Mouse (Mus musculus) mouse embryonic stem cell (cell line): ENCODE measurements around the gene Mlf1.

ENCODE experiments used
- in situ Hi-C, 2 experiments: fragments of 300-500 bp; cut with MboI; formaldehyde crosslinking; loops; 1 replicate in 1 of 2; 3 replicates in 1 of 2; pipeline ENCODE4 v1.14.3; 2019 to 2020; ENCODE audit warnings: low sequenced_read_pairs in 2 of 2, low pct_unique_long_range_greater_than_20kb in 1 of 2, mixed read lengths in 1 of 2; ENCODE audit not compliant: unreplicated experiment in 1 of 2

Mlf1 gene

DNA sequence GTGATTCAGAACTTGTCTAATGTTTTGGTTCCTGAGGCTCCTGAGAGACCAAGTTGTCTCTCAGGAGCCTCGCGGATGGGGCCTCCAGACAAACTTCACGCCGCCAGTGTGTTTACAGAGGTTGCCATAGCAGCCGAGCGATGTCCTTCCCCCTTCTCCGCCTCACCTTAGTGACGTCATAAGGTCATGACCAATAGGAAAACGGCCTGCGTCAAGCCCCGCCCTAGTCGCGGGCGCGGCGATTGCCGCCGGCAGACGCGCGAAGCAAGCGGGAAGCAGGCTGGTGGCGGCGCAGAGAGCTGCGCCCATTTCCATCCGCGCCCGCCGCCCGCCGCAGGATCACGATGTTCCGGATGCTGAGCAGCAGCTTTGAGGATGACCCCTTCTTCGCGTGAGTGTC lies at the start of gene Mlf1:
TSS of gene Mlf1 (plus strand) at position 226 of the 400 bp plus-strand sequence.
- in situ Hi-C loops, result no loop called here

DNA sequence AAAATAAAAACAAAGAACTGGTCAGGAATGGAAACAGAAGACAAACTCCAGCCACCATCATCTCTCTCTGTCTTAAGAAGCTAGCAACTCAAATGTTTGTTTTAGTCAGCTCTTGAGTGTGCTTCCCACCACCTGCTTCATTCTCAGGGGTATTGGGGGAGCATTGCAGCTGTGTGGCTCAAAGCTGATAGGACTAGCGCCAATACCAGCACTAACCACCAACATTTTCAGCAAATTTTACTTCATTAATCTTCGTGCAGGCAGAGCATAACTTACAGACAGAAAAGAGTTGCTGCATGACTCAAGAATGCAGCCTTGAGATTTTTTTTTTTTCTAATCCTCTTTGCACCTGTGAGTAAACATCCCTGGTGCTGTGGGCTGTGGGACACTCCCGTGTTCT lies 34.3 kb upstream of the Mlf1 start:
- in situ Hi-C loops, result no loop called here

DNA sequence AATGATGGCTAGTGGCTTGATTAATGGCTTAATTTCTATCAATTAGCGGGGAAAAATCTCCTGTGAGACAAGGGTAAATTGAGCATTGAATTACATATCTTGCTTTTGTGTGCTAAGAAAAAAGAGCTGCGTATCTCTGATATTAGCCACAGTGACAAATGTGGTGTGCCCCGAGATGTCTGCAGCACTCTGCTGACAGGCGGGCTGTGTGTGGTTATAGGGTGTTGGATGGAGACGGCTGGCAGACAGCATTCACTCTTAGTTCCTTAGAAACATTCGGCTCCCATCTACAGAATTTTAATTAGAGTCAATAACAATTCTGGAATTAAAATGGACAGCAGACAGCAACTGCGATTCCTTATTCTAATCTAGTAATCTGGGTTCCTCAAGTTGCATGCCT lies 33.0 kb upstream of the Mlf1 start:
- in situ Hi-C loops, result loop anchor here in 1 of 2 experiments (10.0 kb wide), 2 partner anchors 196 to 224 kb away; no protein-coding TSS in a partner anchor

DNA sequence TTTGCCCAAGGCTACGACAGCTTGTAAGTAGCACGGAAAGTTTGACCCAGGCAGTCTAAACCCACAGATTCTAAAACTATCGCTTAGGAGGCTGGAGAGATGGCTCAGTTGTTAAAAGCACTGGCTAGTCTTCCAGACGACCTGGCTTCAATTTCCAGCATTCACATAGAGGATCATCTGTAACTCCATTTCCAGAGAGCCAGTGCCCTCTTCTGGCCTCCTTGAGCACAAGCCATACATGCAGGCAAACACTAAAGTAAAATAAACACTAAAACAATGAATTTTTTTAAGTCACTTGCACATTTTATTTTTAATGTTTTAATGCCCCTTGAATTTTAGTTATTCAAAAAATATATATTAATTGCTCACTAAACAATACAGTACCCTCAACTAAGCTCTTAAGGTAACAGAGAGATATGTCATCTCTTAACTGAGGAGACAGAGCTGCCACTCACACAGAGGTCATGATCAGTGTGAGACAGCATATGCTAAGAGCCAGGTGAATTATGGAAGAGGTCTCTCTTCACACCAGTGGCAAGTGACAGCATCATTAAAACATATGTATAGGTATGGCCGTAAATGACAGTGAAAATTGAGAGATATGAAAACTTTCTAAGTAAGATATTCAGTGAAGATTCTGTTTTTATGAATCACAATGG lies 30.8 kb upstream of the Mlf1 start:
- in situ Hi-C loops, result loop anchor here in 1 of 2 experiments (10.0 kb wide), 2 partner anchors 198 to 222 kb away; no protein-coding TSS in a partner anchor

DNA sequence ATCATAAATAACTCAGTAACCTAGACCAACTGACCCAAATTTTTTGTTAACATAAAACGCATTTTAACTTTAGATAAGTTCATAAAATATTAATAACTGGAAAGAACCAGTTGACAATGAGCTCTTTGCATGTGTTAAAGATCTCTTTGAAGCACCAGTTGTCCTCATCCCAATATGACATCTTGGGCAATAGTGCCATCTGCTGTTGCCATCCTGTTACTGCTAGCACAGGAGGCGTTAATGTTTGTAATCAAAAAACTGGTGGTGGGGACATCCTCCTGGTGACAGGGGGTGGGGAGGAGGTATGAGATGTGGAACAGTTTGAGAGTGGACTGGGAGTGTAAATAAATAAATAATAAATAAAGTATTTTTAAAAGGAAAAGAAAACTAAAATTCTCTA lies 29.3 kb upstream of the Mlf1 start:
- in situ Hi-C loops, result loop anchor here in 1 of 2 experiments (10.0 kb wide), 2 partner anchors 200 to 220 kb away; no protein-coding TSS in a partner anchor

DNA sequence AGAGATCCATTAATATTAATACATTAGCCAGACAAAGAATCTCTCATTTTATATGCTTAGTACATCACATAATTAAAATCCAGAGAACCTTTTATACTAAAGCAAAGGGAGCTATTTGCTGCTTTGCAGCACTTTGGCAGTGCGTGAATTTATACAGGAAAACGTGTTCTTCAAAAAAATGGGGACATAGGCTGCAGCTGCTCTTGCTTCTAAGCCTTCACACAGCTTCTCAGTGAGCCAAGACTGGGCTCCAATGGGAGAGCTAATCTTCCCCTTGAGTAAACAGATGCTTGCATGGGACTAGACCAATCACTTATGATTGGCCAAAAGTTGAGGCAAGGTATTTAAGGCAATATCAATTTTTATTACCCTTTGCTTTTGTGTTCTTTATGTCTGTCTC lies 27.2 kb upstream of the Mlf1 start:
- in situ Hi-C loops, result loop anchor here in 1 of 2 experiments (10.0 kb wide), 2 partner anchors 202 to 218 kb away; no protein-coding TSS in a partner anchor

DNA sequence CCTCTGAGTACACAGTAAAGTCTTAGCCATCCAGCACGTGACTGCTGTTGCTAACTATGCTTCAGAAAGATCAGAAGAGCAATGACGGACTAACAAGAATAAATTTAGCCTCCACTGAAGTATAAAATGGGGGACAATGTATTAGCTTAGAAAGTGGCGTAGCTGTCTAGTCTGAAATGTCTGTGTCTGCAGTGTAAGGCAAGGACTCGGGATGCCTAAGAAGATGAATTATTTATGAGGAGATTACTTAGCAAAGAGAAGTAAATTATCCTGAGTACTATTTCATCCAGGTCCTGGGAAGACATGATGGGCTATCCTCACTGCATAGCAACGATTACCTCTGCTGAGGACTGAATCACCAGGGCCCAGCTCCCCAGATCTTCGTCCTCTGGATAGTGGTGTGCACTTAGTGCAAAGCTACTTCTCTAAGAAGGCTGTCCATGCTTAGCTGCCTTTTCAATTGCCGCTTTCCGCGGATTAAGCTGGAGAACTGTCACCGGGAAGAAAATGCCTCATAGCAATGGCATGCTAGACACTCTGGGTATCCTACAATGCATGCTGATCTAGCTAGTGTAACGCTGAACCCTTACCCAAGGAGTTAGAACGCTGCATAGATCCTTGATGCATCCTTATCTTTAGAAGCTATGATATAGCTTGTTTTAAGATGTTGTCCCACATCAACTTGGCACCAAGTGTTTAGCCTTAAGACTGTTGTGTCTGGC lies 22.3 kb upstream of the Mlf1 start:
- in situ Hi-C loops, result no loop called here

DNA sequence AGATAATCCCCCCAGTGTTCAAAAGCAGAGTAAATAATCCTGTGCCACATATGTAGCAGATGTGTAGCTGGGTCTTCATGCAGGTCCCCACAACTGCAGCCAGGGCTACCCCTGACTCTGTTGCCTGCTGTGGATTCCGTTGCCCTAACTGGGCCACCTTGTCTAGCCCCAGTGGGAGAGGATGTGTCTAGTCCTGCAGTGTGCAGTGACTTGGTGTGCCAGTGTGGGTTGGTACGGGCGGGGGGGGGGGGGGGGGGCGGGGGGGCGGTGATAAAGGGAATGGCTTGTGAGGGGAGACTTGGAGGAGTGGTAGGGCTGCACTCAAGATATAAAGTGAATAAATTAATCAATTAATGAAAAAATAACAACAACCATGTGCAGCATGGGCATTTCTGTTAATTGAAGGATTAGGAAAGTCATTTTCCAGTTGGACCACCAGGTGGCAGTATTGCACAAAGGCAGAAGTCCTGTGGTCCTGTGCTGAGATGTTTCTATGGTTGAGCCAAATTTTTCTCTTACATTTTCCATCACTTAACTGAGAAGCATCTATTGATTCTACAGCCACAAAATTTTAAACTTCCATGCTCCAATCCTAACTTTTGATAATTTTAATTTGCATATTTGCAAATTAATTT lies 21.7 kb upstream of the Mlf1 start:
- in situ Hi-C loops, result no loop called here

DNA sequence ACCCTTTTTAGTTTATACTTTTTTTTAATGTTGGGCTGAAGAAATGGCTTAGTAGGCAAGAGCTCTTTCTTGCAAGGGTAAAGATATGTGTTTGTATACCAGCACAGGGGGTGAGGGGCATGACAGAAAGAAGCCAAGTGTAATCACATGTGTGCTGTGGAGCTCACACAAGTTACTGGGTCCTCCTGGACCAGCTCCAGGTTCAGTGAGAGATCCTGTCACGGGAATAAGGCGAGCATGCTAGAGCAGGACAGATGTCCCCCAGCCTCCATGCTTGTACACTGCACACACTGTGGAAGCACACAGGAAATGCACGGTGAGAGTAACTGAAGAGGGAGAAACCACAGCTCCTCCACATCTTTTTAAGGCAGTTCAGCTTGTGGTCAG lies 21.1 kb upstream of the Mlf1 start:
- in situ Hi-C loops, result no loop called here

DNA sequence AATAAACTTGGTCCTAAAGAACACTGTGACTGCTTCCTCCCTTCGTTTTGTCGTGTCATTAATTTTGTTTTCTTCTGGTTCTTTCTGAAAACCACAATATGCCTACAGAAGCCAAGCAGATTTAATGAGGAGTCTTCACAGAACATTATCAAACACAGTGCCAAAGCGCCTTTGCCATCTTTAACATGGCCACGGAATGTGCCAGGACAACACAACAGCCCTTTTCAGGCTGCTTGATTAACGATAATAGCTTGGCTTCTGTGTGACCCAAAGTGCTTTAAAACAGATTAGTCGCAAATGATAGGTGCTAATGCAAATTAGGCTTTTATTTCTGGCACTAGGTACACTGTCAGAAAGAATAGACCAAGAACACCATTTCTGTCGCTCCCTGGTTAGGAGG lies 15.5 kb upstream of the Mlf1 start:
- in situ Hi-C loops, result no loop called here

DNA sequence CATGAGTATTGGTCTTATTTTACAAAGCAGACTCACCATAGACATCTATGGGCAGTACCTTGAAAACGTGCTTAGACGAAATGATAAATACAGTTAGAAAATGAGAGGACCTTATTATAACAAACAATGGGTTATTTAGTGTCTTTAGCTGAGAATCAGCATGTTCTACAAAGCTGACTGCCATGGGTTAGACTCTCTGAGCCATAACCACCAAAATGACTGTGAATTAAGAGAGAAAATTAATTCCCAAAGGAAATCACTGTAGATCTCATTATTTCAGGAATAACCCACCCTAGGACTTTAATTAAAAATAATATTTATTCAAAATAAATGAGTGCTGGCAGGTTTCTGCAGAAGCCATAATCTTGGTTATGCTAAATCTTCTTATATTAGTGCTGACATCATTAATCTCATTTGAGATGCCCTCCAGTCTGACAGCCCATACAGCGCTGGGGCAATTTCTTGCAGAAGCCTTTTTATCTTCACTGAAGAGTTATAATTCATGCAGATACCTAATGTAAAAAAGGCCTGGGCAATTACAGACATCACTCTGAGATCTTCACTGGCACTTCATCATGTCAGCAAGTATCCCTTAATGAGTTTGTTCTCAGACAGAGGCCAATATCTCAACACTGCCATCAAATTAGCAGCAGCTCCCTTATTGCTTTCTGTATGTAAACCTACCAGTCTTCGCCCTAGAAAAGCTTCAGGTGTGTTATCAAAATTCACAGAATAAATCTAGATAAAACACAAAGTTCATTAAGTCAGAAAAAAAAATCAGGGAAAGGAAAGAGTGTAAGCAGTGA lies 7.6 kb upstream of the Mlf1 start:
- in situ Hi-C loops, result no loop called here

DNA sequence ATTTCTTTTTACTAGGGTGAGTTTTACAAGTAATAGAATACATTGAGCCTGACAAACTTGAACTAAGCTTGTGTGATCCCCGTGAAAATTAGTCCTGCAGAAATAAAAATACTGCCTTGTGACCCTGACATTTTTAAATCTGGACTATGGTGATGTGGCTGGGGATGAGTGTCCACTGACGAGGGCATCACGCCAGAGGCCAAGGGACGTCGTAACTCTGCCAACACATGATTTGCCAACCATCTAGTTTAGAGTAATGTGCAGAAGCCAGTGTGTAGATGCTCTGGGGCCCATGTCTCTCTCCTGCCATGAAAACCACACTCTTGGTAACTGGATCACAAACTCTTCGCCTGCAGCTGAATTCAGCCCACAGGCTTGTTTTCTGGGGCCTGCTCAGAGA lies 6.4 kb upstream of the Mlf1 start:
- in situ Hi-C loops, result no loop called here

DNA sequence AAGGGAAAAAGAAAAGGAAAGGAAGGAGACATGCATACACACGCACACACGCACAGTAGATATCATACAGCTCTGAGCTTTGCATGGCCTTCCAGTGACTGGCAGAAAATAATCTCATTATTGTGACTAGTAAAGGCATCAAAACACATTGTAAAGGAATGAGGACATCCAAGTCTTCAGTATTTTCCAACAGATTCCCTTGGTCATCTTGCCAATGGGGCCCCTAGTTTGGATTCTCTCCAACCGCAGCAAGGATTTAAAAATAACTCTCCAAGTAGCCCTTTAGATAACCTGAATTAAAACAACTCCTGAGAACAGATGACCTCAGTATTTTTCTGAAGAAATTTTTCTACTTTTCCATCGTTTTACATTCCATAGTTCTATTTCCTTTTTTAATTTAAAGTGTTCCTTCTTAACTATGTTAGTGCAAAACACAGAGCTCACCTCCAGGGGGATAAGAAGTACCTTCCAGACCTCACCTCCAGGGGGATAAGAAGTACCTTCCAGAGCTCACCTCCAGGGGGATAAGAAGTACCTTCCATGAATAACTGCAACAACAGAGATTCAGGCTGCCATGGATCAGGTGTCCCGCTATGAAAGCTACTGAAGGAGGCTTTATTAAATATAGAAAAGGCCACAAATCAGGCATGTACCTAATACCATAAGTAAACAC lies 4.4 kb upstream of the Mlf1 start:
- in situ Hi-C loops, result no loop called here

DNA sequence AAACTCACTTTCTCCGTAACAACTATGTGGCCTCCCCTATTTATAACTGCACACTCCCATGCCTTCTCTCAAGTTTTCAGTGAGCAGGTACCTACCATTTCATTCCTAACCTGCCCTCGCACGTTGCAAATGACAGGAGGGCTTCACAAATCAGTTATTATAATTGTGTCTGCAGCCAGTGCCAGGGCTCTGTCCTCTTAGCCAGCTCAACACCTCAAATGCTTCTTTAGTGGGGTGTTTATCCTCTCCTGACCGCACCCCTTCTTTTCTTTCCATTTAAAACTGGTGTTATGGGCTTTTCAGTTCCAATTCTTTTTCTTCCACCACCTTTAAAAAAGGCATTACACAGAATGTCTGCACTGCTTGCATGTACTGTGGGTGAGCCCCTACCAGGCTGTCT lies 1.7 kb upstream of the Mlf1 start:
- in situ Hi-C loops, result no loop called here

DNA sequence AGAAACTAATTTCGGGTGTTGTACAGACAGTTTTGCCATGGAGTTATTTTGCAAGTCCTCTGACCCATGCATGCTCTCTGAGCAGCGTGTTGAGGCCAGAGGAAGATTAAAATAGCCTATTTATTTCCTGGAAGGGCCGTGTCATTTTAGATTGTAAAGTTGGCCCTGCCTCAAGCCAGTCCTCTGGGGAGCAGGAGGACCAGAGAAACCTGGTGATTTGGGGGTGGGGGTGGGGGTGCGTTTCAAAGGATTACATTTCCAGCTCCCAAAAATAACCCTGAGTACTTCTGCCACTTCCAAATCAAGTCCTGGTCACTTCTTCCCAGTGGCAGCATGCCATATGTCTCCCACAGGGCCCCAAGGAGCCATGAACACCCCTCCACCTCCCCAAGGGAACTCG lies 1.1 kb upstream of the Mlf1 start:
- in situ Hi-C loops, result no loop called here

DNA sequence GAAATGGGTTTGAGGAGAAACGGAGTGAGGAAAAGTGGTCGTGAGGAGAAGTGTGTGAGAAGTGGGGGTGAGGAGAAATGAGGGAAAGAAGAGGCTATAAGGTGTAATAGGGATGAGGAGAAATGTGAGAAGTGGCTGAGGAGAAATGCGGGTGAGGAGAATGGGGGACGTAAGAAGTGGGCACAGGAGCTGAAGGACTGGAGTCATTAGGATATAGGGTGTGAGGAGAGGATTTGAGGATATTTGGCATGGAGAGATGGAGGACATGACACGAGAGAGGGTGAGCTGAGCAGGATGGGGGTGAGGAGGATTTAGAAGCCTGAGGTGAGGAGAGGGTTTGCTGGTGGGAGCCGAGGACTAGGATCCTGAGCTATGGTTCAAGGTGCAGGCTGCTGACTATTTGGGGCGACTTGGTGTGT lies 472 bp downstream of the Mlf1 start:
- in situ Hi-C loops, result no loop called here

DNA sequence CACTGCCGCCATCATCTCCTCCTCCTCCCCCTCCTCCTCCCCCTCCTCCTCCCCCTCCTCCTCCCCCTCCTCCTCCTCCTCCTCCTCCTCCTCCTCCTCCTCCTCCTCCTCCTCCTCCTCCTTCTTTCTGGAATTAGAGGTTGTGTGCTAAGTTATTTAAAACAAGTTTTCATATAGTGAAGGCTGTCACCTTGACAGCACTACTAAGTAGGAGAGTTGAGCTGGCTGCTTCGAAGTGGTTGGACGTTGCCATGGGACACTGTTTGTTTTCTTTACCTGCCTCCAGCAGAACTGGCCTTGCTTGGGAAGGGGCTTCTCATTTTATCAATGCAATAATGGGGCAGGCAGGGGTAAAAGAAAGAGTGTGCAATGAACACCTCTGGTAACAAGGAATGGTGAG lies 1.2 kb downstream of the Mlf1 start, which contains the start of gene Gm17402:
TSS of gene Gm17402 (minus strand) at position 101 of the 400 bp plus-strand sequence.
- in situ Hi-C loops, result no loop called here

DNA sequence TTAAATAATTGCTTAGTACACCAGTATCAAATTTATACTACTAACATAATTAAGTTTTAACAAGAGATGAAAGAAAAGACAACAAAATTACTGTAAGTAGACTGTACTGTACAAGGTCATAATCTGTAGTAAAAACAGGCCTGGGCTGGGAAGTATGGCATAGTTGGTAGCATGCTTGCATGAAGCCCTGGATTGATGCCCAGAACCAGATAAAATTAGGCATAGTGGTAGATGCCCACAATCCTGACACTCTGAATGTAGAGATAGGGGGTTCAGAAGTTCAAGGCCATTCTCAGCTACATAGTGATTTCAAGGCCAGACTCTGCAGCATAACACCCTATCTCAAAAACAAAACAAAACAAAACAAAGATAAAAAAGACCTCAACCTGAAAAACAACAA lies 4.3 kb downstream of the Mlf1 start:
- in situ Hi-C loops, result no loop called here
